Mouse (Mus musculus) heart, postnatal 25 days (tissue): ENCODE measurements around the gene Ints6l. TPM values are rescaled to one million over a fixed set of nuclear protein-coding genes. Genes with fewer than 3 reads are reported as not detected.
"Not testable (repeated sequence)": the region's sequence is repeated elsewhere in the genome, so short reads cannot be mapped to it uniquely, and the experiment has no call there.

Source experiments
- DNase-seq: peaks from one replicate; pipeline ENCODE4 v3.0.0; 2022; ENCODE audit warnings: low spot score
- intact Hi-C: fragments of 180-260 bp; cut with DNase I; formaldehyde crosslinking; loops from one replicate; pipeline ENCODE4 v1.15.1; 2025
- total RNA-seq, 2 experiments: library from RNA; stranded (reverse); gene quantifications; 2 replicates each; pipeline ENCODE4 v1.2.3; 2021

The Ints6l gene
- total RNA-seq, 2 experiments from 2014 or later: 6.3 to 6.6 TPM

DNA sequence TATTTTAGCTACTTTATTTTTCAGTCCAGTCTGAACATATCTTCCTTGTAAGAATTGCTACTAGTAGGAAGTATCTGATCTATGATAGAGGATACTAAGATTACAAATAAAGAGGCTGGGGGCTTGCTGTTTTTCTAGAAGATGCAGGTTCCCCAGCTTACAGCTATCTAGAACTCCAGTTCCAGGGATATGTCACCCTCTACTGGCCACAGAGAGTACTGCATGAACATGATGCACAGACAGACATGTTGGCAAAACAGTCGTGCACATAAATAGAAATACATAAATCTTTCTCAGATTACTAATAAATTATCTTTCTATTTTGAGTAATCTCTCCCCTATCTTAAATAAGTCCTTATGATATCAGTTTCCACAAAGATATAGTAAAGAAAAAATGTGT is 35.1 kb downstream of the Ints6l start:
- intact Hi-C loops: loop anchor here (1.0 to 5.0 kb wide), 2 partner anchors 37 to 62 kb away; partner anchors contain the start of gene Ints6l
- no peak for DNase-seq

DNA sequence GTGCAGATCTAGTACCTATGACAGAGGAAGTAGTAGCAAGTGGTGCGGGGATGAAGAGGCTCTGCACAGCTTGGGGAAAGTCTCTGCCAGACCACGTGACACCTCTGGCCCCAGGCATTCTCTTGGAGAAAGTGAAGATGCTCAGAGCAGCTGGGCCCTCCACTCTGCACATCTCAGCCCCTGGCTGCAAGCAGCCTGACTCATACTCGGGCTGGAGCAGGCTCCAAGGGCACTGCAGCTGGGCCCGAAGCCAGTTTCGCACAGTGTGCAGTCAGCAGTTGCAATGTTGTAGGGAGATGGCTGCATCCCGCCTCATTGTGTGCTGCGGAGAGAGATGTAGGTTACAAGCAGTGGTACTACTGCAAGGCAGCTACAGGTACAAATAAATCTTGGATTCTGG is 42.6 kb downstream of the Ints6l start:
- intact Hi-C loops: no loop called here
- DNase-seq: no peak

DNA sequence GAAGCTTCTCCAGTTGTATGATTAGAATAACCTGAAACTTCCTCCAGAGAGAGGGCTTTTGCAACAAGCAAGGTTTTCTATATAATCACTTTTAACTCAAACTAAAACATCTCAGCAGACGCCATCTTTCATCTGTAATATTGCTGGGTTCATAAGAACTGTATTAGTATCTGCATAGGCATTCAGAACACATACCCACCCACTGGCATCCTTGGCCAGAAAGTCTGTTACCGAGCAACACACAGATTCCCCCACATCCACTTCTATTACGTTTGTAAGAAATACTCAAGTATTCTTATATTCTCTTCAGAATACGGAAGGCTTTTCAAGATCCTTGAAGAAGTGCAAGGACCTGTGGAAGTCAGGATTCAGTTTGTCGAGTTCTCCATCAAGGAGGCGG is 69.8 kb downstream of the Ints6l start, which contains the start of gene Gm10477:
Gene Gm10477 (plus strand): TSS at position 301 of the 400 bp plus-strand sequence.
- intact Hi-C loops, DNase-seq: not testable (repeated sequence)

DNA sequence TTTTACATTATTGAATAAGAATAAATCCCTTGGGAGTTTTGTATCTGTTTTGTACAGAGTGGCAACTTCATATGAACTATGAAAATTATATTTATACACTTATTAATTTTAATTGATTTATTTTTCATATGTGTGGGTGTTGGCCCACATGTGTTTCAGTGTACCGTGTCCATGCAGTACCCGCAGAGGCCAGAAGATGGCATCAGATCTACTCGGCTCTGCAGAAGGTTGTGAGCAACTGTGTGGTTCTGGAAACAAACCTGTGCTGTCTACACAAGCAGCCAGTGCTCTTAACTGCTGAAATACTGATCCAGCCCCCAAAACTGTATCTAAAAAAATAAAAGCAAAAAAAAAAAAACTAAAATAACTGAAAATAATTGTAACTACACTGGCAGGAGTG is 76.6 kb downstream of the Ints6l start:
- DNase-seq: no peak
- intact Hi-C loops: no loop called here

DNA sequence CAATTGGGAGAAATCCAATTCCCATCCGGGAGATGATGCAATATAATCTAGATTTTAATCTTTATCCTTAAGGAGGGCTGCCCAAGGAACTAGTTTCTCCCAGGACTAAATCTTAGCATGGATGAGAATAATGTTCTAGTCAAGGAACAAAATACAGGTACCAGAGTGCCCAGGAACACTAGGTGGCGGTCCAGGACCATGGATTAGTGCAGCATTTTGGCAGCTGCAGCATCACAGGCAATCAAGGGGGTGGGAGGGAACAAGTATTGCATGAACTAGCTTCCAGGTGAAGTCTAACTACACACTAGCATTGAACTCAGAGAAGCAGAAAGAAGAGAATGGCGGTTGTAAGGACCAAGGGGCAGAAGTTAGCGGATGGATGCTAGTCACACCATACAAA is 82.5 kb downstream of the Ints6l start:
- no peak for DNase-seq
- intact Hi-C loops: no loop called here

DNA sequence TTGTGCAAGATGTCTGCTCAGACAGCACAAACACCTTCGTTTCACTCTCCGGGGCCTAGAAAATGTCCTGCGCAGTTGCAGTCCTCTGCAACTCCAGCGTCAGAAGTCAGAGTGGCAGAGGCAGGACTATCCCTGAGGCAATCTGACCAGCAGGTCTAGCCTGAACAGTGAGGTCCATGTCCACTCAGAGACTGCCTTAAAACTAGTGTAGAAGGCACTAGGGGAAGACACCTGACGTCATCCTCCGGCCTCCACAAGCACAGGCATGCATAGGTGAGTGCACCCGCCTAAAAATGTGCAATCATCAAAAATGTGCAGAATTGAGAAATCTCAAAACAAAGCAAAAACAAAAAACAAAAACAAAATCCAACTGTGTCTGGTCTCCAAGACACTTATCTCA is 94.8 kb downstream of the Ints6l start, which contains the start of gene Gm648:
Gene Gm648 (minus strand): TSS at position 101 of the 400 bp plus-strand sequence.
- DNase-seq: no peak
- intact Hi-C loops: no loop called here

DNA sequence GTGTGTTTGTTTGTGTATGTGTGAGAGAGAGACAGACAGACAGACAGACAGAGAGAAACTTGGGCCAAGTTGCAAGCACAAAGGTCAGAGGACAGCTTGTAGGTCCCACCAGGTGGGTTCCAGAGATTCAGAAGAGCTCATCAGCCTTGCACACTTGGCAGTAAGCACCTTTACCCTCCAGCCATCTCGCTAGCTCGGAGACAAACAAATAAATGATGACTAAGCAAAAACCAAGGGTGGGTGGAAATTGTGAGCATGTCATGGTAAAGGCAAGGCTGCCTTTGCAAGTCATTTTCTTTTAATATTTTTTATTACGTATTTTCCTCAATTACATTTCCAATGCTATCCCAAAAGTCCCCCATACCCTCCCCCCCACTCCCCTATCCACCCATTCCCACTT is 98.9 kb downstream of the Ints6l start:
- DNase-seq: no peak
- intact Hi-C loops: no loop called here

Other genes starting within 250 kb of the Ints6l start
- gene Gm773, start 242.0 kb upstream of the Ints6l start, total RNA-seq: not detected
- gene Zfp449, start 108.5 kb upstream of the Ints6l start, total RNA-seq: 1 to 10 TPM; 4.9 to 5.4 TPM
- under 1 TPM; 0.16 to 0.34 TPM for gene Smim10l2a, start 80.3 kb upstream of the Ints6l start, total RNA-seq
- 1 to 10 TPM in 1 of 2 experiments, not detected in 1; 2.3 TPM for gene Gm2174, start 6.9 kb upstream of the Ints6l start, total RNA-seq
- gene Gm10477, start 69.9 kb downstream of the Ints6l start, total RNA-seq: not detected
- not detected for gene Gm648, start 94.7 kb downstream of the Ints6l start, total RNA-seq
- gene Mmgt1, start 143.2 kb downstream of the Ints6l start, total RNA-seq: 10 to 100 TPM; 29.9 to 33.3 TPM
- gene Slc9a6, start 154.9 kb downstream of the Ints6l start, total RNA-seq: 10 to 100 TPM; 20.7 to 23.0 TPM